Mouse (Mus musculus) heart, embryonic 15.5 days (tissue): ENCODE data around the gene Dnah1. TPM values are rescaled to one million over a fixed set of nuclear protein-coding genes. Genes with fewer than 3 reads are reported as not detected.

ENCODE experiments used
- ATAC-seq: fragments of 200-750 bp; cut with Nextera tagmentation; replicated peaks from 2 replicates; pipeline ENCODE4 v1.8.0; 2017; ENCODE audit warnings: low read depth, moderate TSS enrichment; ENCODE audit not compliant: insufficient number of reproducible peaks, insufficient read depth, low FRiP score
- H3K27ac ChIP-seq: fragments of 300-500 bp; sonication (generic); 2 replicates; pipeline ENCODE4 v1.5.1; 2015; ENCODE audit warnings: mild to moderate bottlenecking, inconsistent platforms
- H3K27me3 ChIP-seq: fragments of 300-500 bp; sonication (generic); 2 replicates; pipeline ENCODE4 v1.6.1; 2015; ENCODE audit warnings: inconsistent platforms
- H3K36me3 ChIP-seq: fragments of 300-500 bp; sonication (generic); 2 replicates; pipeline ENCODE4 v1.6.1; 2015; ENCODE audit warnings: mild to moderate bottlenecking, inconsistent platforms
- H3K4me1 ChIP-seq: fragments of 300-500 bp; sonication (generic); replicated peaks from 2 replicates; pipeline ENCODE4 v1.6.1; 2015; ENCODE audit warnings: inconsistent platforms
- H3K4me2 ChIP-seq: fragments of 300-500 bp; sonication (generic); 2 replicates; pipeline ENCODE4 v1.6.1; 2015; ENCODE audit warnings: inconsistent platforms, mild to moderate bottlenecking, moderate library complexity
- H3K4me3 ChIP-seq: fragments of 300-500 bp; sonication (generic); 2 replicates; pipeline ENCODE4 v1.5.1; 2015; ENCODE audit warnings: mild to moderate bottlenecking, inconsistent platforms
- H3K9ac ChIP-seq: fragments of 300-500 bp; sonication (generic); 2 replicates; pipeline ENCODE4 v1.6.1; 2015; ENCODE audit warnings: mild to moderate bottlenecking, inconsistent platforms
- H3K9me3 ChIP-seq: fragments of 300-500 bp; sonication (generic); replicated peaks from 2 replicates; pipeline ENCODE4 v1.6.1; 2016; ENCODE audit warnings: inconsistent platforms
- WGBS: fragments of 180-500 bp; shearing (Covaris S2); methylation state at CpG from one replicate; pipeline ENCODE4 v1.1.7; 2015; ENCODE audit warnings: mixed read lengths; 5-methylcytosine and 5-hydroxymethylcytosine counted together
- polyA plus RNA-seq: library from polyadenylated mRNA; unstranded; fragments of >200 nt; fragmentation: Nextera tagmentation; extraction: Ambion mirVana; gene quantifications from 2 replicates; pipeline ENCODE4 v1.2.1, GENCODE M21; 2015

Dnah1 gene
- polyA plus RNA-seq, 1 experiment from 2014 or later = 0.63 TPM

GRCm38 (mm10) chr14:31233996-31234591 lies 89.6 kb downstream of the Dnah1 start:
- no peaks in the 10 kb centered on the region for H3K36me3 ChIP-seq
- no peaks in the 10 kb centered on the region for H3K9me3 ChIP-seq
- H3K4me2 ChIP-seq = no peak overlapping the region
- H3K4me1 ChIP-seq = peaks cover 40% of the 10 kb centered on the region
- WGBS = 12% methylated on average over 11 of the region's 11 CpGs
- ATAC-seq = 0 out of 2 replicates have a peak, but pooled peaks have one; percentile 27
- H3K27me3 ChIP-seq = no peaks in the 10 kb centered on the region
- peak overlapping the region; percentile 52 for H3K27ac ChIP-seq
- no peak overlapping the region for H3K4me3 ChIP-seq
- no peak overlapping the region for H3K9ac ChIP-seq

DNA sequence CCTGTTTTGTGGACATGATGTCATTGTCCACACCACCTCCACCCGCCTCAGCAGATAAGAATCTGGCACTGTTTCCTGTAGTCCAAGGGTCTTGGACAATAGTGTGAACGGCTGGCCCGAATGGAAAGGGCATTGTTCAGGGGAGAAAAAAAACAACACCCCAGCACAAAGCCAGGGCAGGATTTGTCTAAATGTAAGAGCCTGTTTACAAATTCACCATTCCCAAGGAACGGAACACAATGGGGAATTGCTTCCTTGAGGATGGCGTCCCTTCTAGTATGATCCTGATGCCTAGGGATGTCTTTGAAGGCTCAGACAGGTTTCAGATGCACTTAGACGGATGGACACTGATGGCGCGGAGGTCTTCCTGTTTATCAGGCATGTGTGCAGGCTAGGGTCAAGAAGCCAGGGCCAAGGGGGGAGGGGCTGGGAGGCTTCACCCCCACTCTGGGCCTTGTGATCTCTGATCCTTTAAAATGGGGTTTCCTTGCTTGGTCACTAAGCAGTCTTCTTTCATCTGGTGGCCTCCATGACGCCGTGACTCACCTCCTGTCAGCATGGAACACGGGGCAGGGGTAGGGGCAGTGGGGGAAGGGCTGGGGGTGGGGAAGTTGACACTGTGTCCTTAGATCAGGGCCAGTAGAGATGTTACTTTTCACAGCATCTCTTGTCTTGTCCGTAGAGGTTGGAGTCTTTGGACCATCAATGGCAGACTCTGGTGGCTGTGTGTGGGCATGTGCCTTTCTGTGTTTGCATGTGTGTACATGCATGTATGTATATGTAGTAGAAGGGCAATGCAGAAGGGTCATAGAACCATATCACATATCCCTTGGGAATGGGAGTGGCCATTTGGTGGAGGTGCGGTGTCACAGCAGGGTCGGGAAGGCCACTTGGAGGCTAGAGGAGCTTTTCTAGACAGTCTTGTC lies 90.4 kb downstream of the Dnah1 start:
- WGBS = 69% methylated on average over 14 of the region's 14 CpGs
- Histone ChIP-seq H3K9ac (no peak overlapping the region), H3K36me3 (no peaks in the 10 kb centered on the region), H3K4me2 (no peak overlapping the region), H3K9me3 (no peaks in the 10 kb centered on the region), H3K27me3 (no peaks in the 10 kb centered on the region), H3K4me3 (no peak overlapping the region), H3K4me1 (peaks cover 47% of the 10 kb centered on the region), H3K27ac (peak overlapping the region; percentile 52)
- 0 out of 2 replicates have a peak, but pooled peaks have one; percentile 41 for ATAC-seq

GRCm38 (mm10) chr14:31232404-31233069 lies 91.2 kb downstream of the Dnah1 start:
- 73% methylated on average over 13 of the region's 13 CpGs for WGBS
- no peak overlapping the region for H3K4me3 ChIP-seq
- no peak overlapping the region for H3K9ac ChIP-seq
- H3K4me1 ChIP-seq = peaks cover 55% of the 10 kb centered on the region
- no peaks in the 10 kb centered on the region for H3K36me3 ChIP-seq
- H3K27me3 ChIP-seq = no peaks in the 10 kb centered on the region
- no peak overlapping the region for H3K4me2 ChIP-seq
- no peak; the same call in 1 of the 2 replicates for ATAC-seq
- H3K9me3 ChIP-seq = no peaks in the 10 kb centered on the region
- H3K27ac ChIP-seq = peak overlapping the region; percentile 52

- Histone ChIP-seq H3K4me2 (no peak overlapping the region), H3K27ac (peak overlapping the region; percentile 40), H3K4me1 (peaks cover 69% of the 10 kb centered on the region), H3K9me3 (no peaks in the 10 kb centered on the region), H3K36me3 (no peaks in the 10 kb centered on the region), H3K27me3 (no peaks in the 10 kb centered on the region), H3K9ac (no peak overlapping the region), H3K4me3 (no peak overlapping the region)
- WGBS = 47% methylated on average over 8 of the region's 8 CpGs
- ATAC-seq = no peak
Measured at GRCm38 (mm10) chr14:31230442-31230841, 93.3 kb downstream of the Dnah1 start.

DNA sequence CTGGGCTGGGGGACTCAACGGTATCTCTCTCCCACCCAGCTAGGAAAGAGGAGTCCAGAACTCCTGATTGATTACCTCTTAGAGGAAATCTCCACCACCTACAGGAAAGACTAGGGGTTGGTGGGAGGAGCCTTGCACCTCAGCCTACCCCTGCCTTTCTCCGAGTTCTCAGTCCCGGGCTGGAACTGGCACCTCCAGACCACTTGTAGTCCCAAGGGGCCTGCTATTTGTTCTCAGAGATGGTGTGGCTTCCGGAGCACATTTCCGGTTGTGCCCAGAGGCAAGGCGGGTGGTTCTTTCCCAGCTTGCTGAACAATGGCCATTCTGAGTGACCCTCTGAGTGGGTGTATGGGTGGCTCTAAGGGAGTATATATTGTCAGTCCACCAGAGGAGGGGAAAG lies 95.5 kb downstream of the Dnah1 start:
- Histone ChIP-seq H3K36me3 (no peaks in the 10 kb centered on the region), H3K9me3 (no peaks in the 10 kb centered on the region), H3K9ac (no peak overlapping the region), H3K4me1 (peaks cover 74% of the 10 kb centered on the region), H3K4me2 (no peak overlapping the region), H3K27me3 (no peaks in the 10 kb centered on the region), H3K27ac (no peak overlapping the region; the same call in 1 of the 2 replicates), H3K4me3 (no peak overlapping the region)
- 56% methylated on average over 6 of the region's 6 CpGs for WGBS
- ATAC-seq = no peak

GRCm38 (mm10) chr14:31226978-31227377 lies 96.7 kb downstream of the Dnah1 start:
- Histone ChIP-seq H3K36me3 (no peaks in the 10 kb centered on the region), H3K27me3 (no peaks in the 10 kb centered on the region), H3K9me3 (no peaks in the 10 kb centered on the region), H3K4me1 (peaks cover 66% of the 10 kb centered on the region), H3K4me3 (no peak overlapping the region), H3K4me2 (no peak overlapping the region), H3K9ac (no peak overlapping the region), H3K27ac (peak overlapping the region; percentile 62)
- peak; percentile 79 for ATAC-seq
- WGBS = 23% methylated on average over 4 of the region's 4 CpGs

GRCm38 (mm10) chr14:31217666-31218065 lies 106.0 kb downstream of the Dnah1 start, which contains the start of gene Sema3g:
TSS of gene Sema3g (plus strand) at chr14:31217860.
- peak; percentile 60 for ATAC-seq
- H3K9ac ChIP-seq = peak within 1 kb of the TSS; percentile 40
- H3K4me3 ChIP-seq = peak within 1 kb of the TSS; percentile 16; the same call in 1 of the 2 replicates
- peak within 1 kb of the TSS; percentile 48 for H3K4me2 ChIP-seq
- peaks cover 44% of the 10 kb centered on the region for H3K4me1 ChIP-seq
- no peaks in the 10 kb centered on the region for H3K27me3 ChIP-seq
- H3K9me3 ChIP-seq = no peaks in the 10 kb centered on the region
- WGBS = 7% methylated on average over 11 of the region's 11 CpGs
- H3K27ac ChIP-seq = 0 out of 2 replicates have a peak within 1 kb of the TSS, but pooled peaks have one; percentile 7
- H3K36me3 ChIP-seq = no peaks in the 10 kb centered on the region

DNA sequence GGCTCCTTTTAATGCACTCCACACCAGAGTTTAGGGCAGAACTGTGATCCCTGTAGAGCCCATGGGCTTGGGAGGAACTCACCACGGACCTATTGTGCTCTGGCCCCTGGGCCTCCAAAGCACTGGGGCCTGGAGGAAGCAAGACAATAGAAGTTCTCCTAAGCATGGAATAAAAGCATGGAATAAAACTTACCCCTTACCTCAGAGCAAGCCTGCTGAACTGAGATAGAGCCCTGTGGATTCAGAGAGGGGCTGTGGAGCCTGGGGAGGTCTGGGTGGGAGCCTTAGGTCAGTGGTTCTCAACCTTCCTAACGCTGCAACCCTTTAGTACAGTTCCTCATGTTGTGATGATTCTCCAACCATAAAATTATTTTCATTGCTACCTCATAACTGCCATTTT lies 106.8 kb downstream of the Dnah1 start, which contains the start of gene Nisch:
Gene Nisch, minus strand, starts transcription at position 101 of the 400 bp plus-strand sequence.
- Histone ChIP-seq H3K4me1 (peaks cover 52% of the 10 kb centered on the region), H3K27me3 (no peaks in the 10 kb centered on the region), H3K9ac (peak within 1 kb of the TSS; percentile 40), H3K27ac (0 out of 2 replicates have a peak within 1 kb of the TSS, but pooled peaks have one; percentile 7), H3K9me3 (no peaks in the 10 kb centered on the region), H3K4me2 (peak within 1 kb of the TSS; percentile 48), H3K4me3 (peak within 1 kb of the TSS; percentile 16; the same call in 1 of the 2 replicates), H3K36me3 (peaks cover under 1% of the 10 kb centered on the region; the same call in 1 of the 2 replicates)
- 69% methylated on average over 2 of the region's 2 CpGs for WGBS
- no peak for ATAC-seq

DNA sequence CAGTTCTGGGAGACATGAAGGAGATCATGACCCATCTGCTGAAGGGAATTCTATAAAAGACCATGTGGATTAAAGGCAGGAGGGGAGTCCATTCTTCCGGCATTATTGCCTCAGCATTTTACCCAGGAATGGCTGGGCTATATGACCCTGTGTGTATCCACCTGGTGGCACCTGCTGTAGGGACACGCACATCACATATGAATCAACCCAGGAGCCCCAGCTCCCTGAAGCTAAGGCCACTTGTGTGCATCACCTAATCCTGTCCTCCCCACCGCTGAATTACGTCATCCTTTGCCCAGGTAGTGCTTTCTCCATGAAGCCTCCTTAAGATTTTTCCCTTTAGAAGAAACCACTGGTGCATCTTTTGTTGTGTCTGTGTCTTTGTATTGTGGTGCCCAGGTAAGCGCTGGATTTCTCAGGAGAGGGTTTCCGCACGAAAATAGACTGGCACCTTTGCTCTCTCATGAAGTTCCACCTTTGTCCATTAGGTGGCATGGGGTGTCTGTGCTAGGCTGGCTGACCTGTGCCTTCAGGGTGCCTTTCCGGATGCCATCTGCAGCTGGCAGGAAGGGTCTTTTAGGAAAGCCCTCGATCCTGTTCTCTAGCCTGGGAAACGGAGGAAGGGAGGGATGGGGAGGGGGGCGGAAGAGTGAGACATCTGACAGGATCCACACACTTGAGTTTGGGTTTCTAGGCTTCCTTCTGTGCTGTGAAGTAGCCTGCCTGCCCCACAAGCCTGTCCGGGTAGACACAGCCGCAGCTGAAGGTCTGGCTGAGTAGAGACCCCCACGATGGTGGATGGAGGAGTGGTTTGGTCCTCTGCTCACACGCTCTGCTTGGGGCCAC lies 108.3 kb downstream of the Dnah1 start:
- no peak overlapping the region for H3K9ac ChIP-seq
- no peaks in the 10 kb centered on the region for H3K27me3 ChIP-seq
- ATAC-seq = peak; percentile 25; the same call in 1 of the 2 replicates
- H3K36me3 ChIP-seq = peaks cover 8% of the 10 kb centered on the region; the same call in 1 of the 2 replicates
- no peaks in the 10 kb centered on the region for H3K9me3 ChIP-seq
- no peak overlapping the region for H3K4me3 ChIP-seq
- 30% methylated on average over 15 of the region's 15 CpGs for WGBS
- H3K4me2 ChIP-seq = no peak overlapping the region
- H3K4me1 ChIP-seq = peaks cover 59% of the 10 kb centered on the region
- peak overlapping the region; percentile 92 for H3K27ac ChIP-seq

DNA sequence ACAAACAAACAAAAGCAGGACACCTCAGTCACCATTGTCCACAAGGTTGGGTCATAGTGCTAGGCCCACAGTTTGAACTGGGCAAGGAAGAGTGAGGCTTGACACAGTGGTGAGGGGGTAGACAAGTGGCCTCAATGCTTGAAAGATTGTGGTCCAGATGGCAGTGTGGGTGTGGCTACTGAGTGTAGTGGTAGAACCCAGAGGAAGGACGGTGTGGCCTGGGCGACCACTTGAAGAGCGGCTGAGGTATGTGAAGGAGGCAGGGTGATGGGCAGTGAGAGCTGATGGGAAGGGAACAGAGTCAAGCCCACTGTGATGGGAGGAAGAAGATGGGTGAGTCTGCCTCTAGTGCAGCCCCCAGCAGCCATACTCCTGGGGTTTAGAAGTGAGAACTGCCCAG lies 109.0 kb downstream of the Dnah1 start:
- H3K9ac ChIP-seq = no peak overlapping the region
- H3K4me1 ChIP-seq = peaks cover 59% of the 10 kb centered on the region
- peaks cover 12% of the 10 kb centered on the region; the same call in 1 of the 2 replicates for H3K36me3 ChIP-seq
- H3K4me3 ChIP-seq = no peak overlapping the region
- no peaks in the 10 kb centered on the region for H3K27me3 ChIP-seq
- no peak overlapping the region for H3K4me2 ChIP-seq
- WGBS = 49% methylated on average over 3 of the region's 3 CpGs
- H3K27ac ChIP-seq = peak overlapping the region; percentile 92
- H3K9me3 ChIP-seq = no peaks in the 10 kb centered on the region
- no peak for ATAC-seq
